Mouse (Mus musculus): ENCODE results near the gene Exoc1. TPM values are rescaled to one million over a fixed set of nuclear protein-coding genes. Genes with fewer than 3 reads are reported as not detected.

Gene Exoc1
- 10 to 100 TPM in 3 of 4 experiments, 1 to 10 TPM in 1; 9.5 to 12.7 (median 11.3) TPM for total RNA-seq (2022)

- peak; percentile 83 to 91 for DNase-seq (ENCODE audit: low spot score in 2 of 2)
Observed at GRCm38 (mm10) chr5:76529040-76529703, at the start of gene Exoc1. Exoc1 (plus strand) TSS chr5:76529311.

- no peak for DNase-seq (ENCODE audit: low spot score in 2 of 2)
Observed at GRCm38 (mm10) chr5:76483811-76484210, 45.3 kb upstream of the Exoc1 start, which contains the start of gene Gm7271. Gm7271 (plus strand) TSS chr5:76484040.

GRCm38 (mm10) chr5:76495126-76495525 is 34.0 kb upstream of the Exoc1 start:
- no peak for DNase-seq (ENCODE audit: low spot score in 2 of 2)

GRCm38 (mm10) chr5:76522446-76522845 is 6.7 kb upstream of the Exoc1 start:
- no peak for DNase-seq (ENCODE audit: low spot score in 2 of 2)

- DNase-seq (ENCODE audit: low spot score in 2 of 2), result no peak
Observed at GRCm38 (mm10) chr5:76524623-76525022, 4.5 kb upstream of the Exoc1 start.

- DNase-seq (ENCODE audit: low spot score in 2 of 2), result no peak
Observed at GRCm38 (mm10) chr5:76525066-76525465, 4.0 kb upstream of the Exoc1 start.

GRCm38 (mm10) chr5:76525829-76526228 is 3.3 kb upstream of the Exoc1 start:
- DNase-seq (ENCODE audit: low spot score in 2 of 2), result no peak

GRCm38 (mm10) chr5:76529704-76530066 is 574 bp downstream of the Exoc1 start:
- no peak for DNase-seq (ENCODE audit: low spot score in 2 of 2)

- DNase-seq (ENCODE audit: low spot score in 2 of 2), result peak in 1 of 2 experiments; percentile 27
Observed at GRCm38 (mm10) chr5:76533186-76533585, 4.1 kb downstream of the Exoc1 start.

GRCm38 (mm10) chr5:76536231-76536630 is 7.1 kb downstream of the Exoc1 start:
- DNase-seq (ENCODE audit: low spot score in 2 of 2), result no peak

- no peak for DNase-seq (ENCODE audit: low spot score in 2 of 2)
Observed at GRCm38 (mm10) chr5:76537578-76537977, 8.5 kb downstream of the Exoc1 start.

- DNase-seq (ENCODE audit: low spot score in 2 of 2), result no peak
Observed at GRCm38 (mm10) chr5:76540181-76540580, 11.1 kb downstream of the Exoc1 start.

GRCm38 (mm10) chr5:76540842-76541241 is 11.7 kb downstream of the Exoc1 start:
- no peak for DNase-seq (ENCODE audit: low spot score in 2 of 2)

GRCm38 (mm10) chr5:76543200-76543599 is 14.1 kb downstream of the Exoc1 start:
- DNase-seq (ENCODE audit: low spot score in 2 of 2), result no peak

- no peak for DNase-seq (ENCODE audit: low spot score in 2 of 2)
Observed at GRCm38 (mm10) chr5:76550426-76550825, 21.3 kb downstream of the Exoc1 start.

GRCm38 (mm10) chr5:76565321-76565720 is 36.2 kb downstream of the Exoc1 start:
- DNase-seq (ENCODE audit: low spot score in 2 of 2), result no peak

GRCm38 (mm10) chr5:76574251-76574650 is 45.1 kb downstream of the Exoc1 start:
- DNase-seq (ENCODE audit: low spot score in 2 of 2), result no peak

GRCm38 (mm10) chr5:76577026-76577425 is 47.9 kb downstream of the Exoc1 start:
- DNase-seq (ENCODE audit: low spot score in 2 of 2), result no peak

GRCm38 (mm10) chr5:76585378-76585777 is 56.3 kb downstream of the Exoc1 start:
- no peak for DNase-seq (ENCODE audit: low spot score in 2 of 2)

GRCm38 (mm10) chr5:76588551-76589283 is 59.6 kb downstream of the Exoc1 start, which contains the start of gene Cep135:
Cep135 (plus strand) TSS chr5:76588698.
- peak; percentile 76 to 85 for DNase-seq (ENCODE audit: low spot score in 2 of 2)

- DNase-seq (ENCODE audit: low spot score in 2 of 2), result no peak
Observed at GRCm38 (mm10) chr5:76589311-76589710, 60.2 kb downstream of the Exoc1 start.

GRCm38 (mm10) chr5:76590009-76590408 is 60.9 kb downstream of the Exoc1 start:
- no peak for DNase-seq (ENCODE audit: low spot score in 2 of 2)

- no peak for DNase-seq (ENCODE audit: low spot score in 2 of 2)
Observed at GRCm38 (mm10) chr5:76591885-76592284, 62.8 kb downstream of the Exoc1 start.

All from gastrocnemius, adult 8-10 months (tissue).